Mouse (Mus musculus) layer of hippocampus, adult 11-12 months (tissue): ENCODE measurements around the gene Dedd.

ENCODE experiments used
- DNase-seq: peaks from one replicate; pipeline ENCODE4 v3.0.0; 2022; ENCODE audit warnings: low spot score

Gene Dedd

GRCm38 (mm10) chr1:171361106-171362103 lies 32.5 kb downstream of the Dedd start:
- DNase-seq = peak; percentile 78

GRCm38 (mm10) chr1:171365934-171366333 lies 37.0 kb downstream of the Dedd start:
- DNase-seq = no peak

DNA sequence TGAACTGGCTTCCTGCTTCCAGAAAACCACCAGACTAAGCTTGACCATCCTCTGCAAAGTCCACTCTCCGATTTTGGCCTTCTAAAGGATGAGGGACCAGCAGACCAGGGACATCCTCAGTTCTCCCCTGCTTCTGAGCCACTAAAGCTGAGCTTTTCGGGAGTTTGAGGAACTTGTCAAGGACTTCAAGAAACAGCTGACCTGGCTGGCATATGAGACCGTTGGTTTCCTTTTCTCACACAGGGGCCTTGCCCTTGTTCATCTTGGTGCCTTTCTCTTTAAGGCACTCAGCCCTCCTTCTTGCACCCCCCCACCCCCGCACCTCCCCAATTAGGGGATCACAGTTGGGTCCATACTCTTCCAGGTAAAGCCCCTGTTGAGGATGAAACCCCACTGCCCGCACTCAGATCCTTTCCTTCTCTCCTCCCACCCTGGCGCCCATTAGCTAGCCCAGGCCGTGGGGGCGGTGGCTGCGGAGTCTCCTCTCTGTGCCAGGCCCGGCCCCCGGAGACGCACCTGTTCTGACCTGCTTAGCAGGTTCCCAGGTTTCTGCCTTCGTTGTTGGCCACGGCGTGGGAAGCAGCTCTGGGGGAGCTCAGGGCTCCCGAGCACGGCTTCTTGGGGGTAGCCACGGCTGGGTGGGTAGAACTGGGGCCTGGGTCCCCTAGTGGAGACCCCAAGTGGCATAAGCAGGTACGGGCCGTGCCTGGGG lies 41.1 kb downstream of the Dedd start, which contains the start of gene Nectin4:
Gene Nectin4 (plus strand): TSS at position 255 of the 712 bp plus-strand sequence.
- no peak for DNase-seq

DNA sequence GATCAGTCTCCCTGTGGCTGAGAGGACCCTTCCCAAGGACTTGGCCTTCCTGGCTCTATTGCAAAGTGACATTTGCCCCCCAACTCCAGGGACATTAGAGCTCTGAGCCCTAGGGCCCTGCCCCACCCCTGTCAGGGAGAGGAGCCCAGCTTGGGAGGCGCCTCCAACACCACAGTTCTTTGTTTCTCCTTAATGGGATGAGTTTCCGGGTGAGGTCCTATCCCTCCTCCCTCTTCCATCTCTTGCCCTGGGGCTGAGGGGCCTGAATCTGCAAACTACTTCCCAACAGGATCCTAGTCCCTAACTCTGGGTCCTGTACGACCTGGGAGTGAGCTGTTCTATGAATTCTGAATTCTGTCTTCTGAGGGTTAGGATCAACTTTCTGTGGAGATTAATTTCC lies 43.9 kb downstream of the Dedd start:
- no peak for DNase-seq

DNA sequence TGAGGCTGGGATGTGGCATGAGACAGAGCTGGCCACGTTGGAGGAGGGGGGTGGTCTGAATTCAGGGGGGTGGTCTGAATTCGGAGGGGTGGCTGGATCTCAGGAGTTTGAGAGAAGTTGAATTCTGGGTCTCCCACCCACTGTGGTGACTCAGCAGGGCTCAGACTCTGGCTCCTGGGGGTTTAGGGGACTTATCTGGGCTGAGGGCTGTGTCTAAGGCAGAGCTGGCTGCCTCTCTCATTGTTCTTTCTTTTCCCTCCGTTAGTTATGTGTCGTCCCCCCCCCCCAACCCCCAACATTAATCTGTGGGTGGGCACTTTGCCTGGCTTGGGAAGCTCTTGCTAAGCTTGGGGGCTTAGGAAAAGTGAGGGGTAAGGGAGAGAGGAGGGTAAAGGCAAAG lies 45.0 kb downstream of the Dedd start:
- DNase-seq = no peak

DNA sequence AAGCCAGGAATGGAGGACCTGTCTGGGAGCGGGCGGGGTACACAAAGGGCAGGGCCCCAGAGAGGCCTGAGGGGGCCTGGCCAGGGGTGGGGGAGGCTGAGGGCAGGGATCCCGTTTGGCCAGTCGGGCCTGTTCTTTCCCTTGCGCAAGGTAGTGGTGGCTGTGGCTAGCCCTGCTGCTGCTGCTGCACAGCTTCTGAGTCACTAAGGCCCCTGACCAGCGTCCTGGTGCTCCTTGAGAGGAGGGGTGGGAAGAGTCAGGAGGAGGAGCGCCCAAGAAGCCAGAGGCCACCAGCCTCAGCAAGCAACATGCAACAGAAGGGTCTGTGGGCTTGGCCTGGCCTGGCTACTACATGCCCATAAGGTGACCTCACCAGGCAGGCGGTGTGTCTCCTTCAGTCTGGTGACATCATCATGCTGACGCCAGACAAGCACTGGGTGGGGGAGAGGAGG lies 46.7 kb downstream of the Dedd start:
- DNase-seq = no peak

DNA sequence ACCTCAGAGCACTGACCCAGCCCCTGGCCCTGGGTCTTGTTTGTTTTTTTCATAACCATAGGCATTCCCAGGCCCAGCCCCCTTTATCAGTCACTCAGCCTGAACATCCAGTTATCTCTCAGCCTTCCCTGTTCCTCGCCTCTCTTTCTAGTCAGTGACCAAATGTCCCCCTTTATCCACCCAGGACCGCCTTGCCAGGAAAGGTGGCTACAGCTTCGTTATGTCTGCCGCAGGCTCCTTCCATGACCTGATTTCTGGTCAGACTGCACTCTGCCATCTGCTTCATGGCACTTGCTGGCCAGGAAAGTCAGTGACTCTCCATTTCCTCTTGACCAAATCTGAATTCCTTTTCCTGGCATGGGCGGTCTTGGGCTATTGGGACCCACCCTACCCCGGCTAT lies 49.4 kb downstream of the Dedd start:
- no peak for DNase-seq

- DNase-seq = peak; percentile 86
Observed at GRCm38 (mm10) chr1:171379935-171380599, 51.1 kb downstream of the Dedd start.

GRCm38 (mm10) chr1:171382096-171382620 lies 53.2 kb downstream of the Dedd start:
- no peak for DNase-seq

DNA sequence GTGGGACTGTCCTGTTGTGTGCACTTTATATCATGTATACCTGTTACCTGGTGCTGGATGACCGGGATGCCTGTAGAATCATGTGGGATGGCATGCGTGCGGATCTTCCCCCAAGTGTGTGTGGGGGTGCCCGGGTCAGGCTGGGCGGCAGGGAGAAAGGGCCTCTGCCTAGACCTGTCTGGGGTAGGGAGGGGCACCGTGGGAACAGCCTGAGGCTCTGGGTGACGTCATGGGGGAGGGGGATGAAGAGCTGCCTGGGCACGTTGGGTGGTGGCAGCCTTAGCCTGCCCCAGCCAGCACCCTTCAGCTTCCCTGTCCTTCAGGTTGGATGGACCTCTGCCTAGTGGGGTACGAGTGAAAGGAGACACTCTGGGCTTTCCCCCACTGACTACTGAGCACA lies 55.4 kb downstream of the Dedd start:
- no peak for DNase-seq

GRCm38 (mm10) chr1:171385171-171385570 lies 56.2 kb downstream of the Dedd start:
- DNase-seq = no peak

DNA sequence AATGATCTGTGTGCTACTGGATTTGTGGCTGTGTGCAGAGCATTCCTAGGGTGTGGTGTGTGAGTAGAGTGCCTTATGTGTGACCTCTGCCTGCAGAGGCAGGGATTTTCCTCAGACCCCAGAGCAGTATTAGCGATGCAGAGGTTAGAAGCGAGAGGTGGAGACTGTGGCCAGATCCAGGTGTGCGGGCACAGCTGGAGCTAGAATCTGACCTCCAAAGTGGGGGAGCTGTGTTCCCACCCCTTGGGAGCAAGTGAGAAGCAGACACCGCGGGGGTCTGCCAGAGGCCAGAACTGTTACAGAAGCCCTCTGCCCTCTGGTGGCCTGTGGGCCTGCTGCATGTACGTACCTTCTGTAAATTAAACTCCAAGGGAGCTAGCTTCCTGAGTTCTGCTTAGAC lies 58.2 kb downstream of the Dedd start:
- DNase-seq = no peak

GRCm38 (mm10) chr1:171388376-171389102 lies 59.6 kb downstream of the Dedd start, which contains the start of gene Arhgap30:
Gene Arhgap30, plus strand, starts transcription at chr1:171388954.
- peak; percentile 60 for DNase-seq

GRCm38 (mm10) chr1:171390101-171390500 lies 61.2 kb downstream of the Dedd start:
- DNase-seq = no peak
